Mouse (Mus musculus): ENCODE data around the gene Ghdc. TPM values are rescaled to one million over a fixed set of nuclear protein-coding genes. Genes with fewer than 3 reads are reported as not detected.

Ghdc gene
- polyA plus RNA-seq, 1 experiment from 2014 or later: 6.7 TPM

- no peak for ATAC-seq
- H3K4me2 ChIP-seq (ENCODE audit: low read depth, low read length): no peak overlapping the region
- H3K4me3 ChIP-seq (ENCODE audit: low read length): no peak overlapping the region
- 95% methylated on average over 7 of the region's 7 CpGs for WGBS
- no peaks in the 10 kb centered on the region for H3K9me3 ChIP-seq (ENCODE audit: control insufficient read depth, low read length)
- H3K4me1 ChIP-seq (ENCODE audit: control insufficient read depth, insufficient read depth, low read length): peaks cover 40% of the 10 kb centered on the region
- no peaks in the 10 kb centered on the region for H3K27me3 ChIP-seq (replicated peaks; ENCODE audit: control insufficient read depth, insufficient read depth, low read length)
- H3K27ac ChIP-seq (ENCODE audit: low read length): no peak overlapping the region
- H3K36me3 ChIP-seq (ENCODE audit: control insufficient read depth, insufficient read depth, low read length): peaks cover 3% of the 10 kb centered on the region
- H3K9ac ChIP-seq (ENCODE audit: low read depth, low read length): no peak overlapping the region
These were observed 52.3 kb downstream of the Ghdc start for GRCm38 (mm10) chr11:100718462-100718861.

- Histone ChIP-seq H3K36me3 (ENCODE audit: control insufficient read depth, insufficient read depth, low read length) (peaks cover 3% of the 10 kb centered on the region), H3K4me1 (ENCODE audit: control insufficient read depth, insufficient read depth, low read length) (peaks cover 35% of the 10 kb centered on the region), H3K4me3 (ENCODE audit: low read length) (no peak overlapping the region), H3K27ac (ENCODE audit: low read length) (no peak overlapping the region), H3K9me3 (ENCODE audit: control insufficient read depth, low read length) (no peaks in the 10 kb centered on the region), H3K4me2 (ENCODE audit: low read depth, low read length) (no peak overlapping the region), H3K27me3 (replicated peaks; ENCODE audit: control insufficient read depth, insufficient read depth, low read length) (no peaks in the 10 kb centered on the region), H3K9ac (ENCODE audit: low read depth, low read length) (no peak overlapping the region)
- no peak for ATAC-seq
- WGBS: 89% methylated on average over 3 of the region's 3 CpGs
These were observed 54.1 kb downstream of the Ghdc start for GRCm38 (mm10) chr11:100716649-100717048.

Other genes starting within 250 kb of the Ghdc start
- gene Acly, start 243.0 kb downstream of the Ghdc start, polyA plus RNA-seq (2015; fragmentation: Nextera tagmentation; extraction: Ambion mirVana): 131 and 132 TPM in 2 replicates
- gene Ttc25, start 225.3 kb downstream of the Ghdc start, polyA plus RNA-seq (2015; fragmentation: Nextera tagmentation; extraction: Ambion mirVana): 0.24 and 0.45 TPM in 2 replicates
- 27.7 and 28.4 TPM in 2 replicates for gene Cnp, start 196.1 kb downstream of the Ghdc start, polyA plus RNA-seq (2015; fragmentation: Nextera tagmentation; extraction: Ambion mirVana)
- gene Nkiras2, start 151.7 kb downstream of the Ghdc start, polyA plus RNA-seq (2015; fragmentation: Nextera tagmentation; extraction: Ambion mirVana): 80.8 and 83.6 TPM in 2 replicates
- 171 and 184 TPM in 2 replicates for gene Dnajc7, start 150.8 kb downstream of the Ghdc start, polyA plus RNA-seq (2015; fragmentation: Nextera tagmentation; extraction: Ambion mirVana)
- gene Zfp385c, start 78.5 kb downstream of the Ghdc start, polyA plus RNA-seq (2015; fragmentation: Nextera tagmentation; extraction: Ambion mirVana): 0.20 and 0.31 TPM in 2 replicates
- gene Dhx58, start 66.7 kb downstream of the Ghdc start, polyA plus RNA-seq (2015; fragmentation: Nextera tagmentation; extraction: Ambion mirVana): 3.4 TPM in 2 replicates
- 38.7 and 40.7 TPM in 2 replicates for gene Kat2a, start 58.5 kb downstream of the Ghdc start, polyA plus RNA-seq (2015; fragmentation: Nextera tagmentation; extraction: Ambion mirVana)
- 0.29 TPM in 1 of 2 replicates, not detected in the other for gene Hspb9, start 57.1 kb downstream of the Ghdc start, polyA plus RNA-seq (2015; fragmentation: Nextera tagmentation; extraction: Ambion mirVana)
- 41.1 and 41.6 TPM in 2 replicates for gene Rab5c, start 32.7 kb downstream of the Ghdc start, polyA plus RNA-seq (2015; fragmentation: Nextera tagmentation; extraction: Ambion mirVana)
- 0.12 and 0.15 TPM in 2 replicates for gene Kcnh4, start 11.0 kb downstream of the Ghdc start, polyA plus RNA-seq (2015; fragmentation: Nextera tagmentation; extraction: Ambion mirVana)
- gene Hcrt, start 8.0 kb downstream of the Ghdc start, polyA plus RNA-seq (2015; fragmentation: Nextera tagmentation; extraction: Ambion mirVana): not detected in 2 replicates
- gene Stat5b, start 79.8 kb upstream of the Ghdc start, polyA plus RNA-seq (2015; fragmentation: Nextera tagmentation; extraction: Ambion mirVana): 20.5 and 22.8 TPM in 2 replicates
- 5.8 and 6.2 TPM in 2 replicates for gene Stat5a, start 88.4 kb upstream of the Ghdc start, polyA plus RNA-seq (2015; fragmentation: Nextera tagmentation; extraction: Ambion mirVana)
- 48.9 and 53.2 TPM in 2 replicates for gene Stat3, start 168.6 kb upstream of the Ghdc start, polyA plus RNA-seq (2015; fragmentation: Nextera tagmentation; extraction: Ambion mirVana)
- gene Cavin1, start 199.9 kb upstream of the Ghdc start, polyA plus RNA-seq (2015; fragmentation: Nextera tagmentation; extraction: Ambion mirVana): 214 and 221 TPM in 2 replicates
- gene Atp6v0a1, start 238.5 kb upstream of the Ghdc start, polyA plus RNA-seq (2015; fragmentation: Nextera tagmentation; extraction: Ambion mirVana): 38.8 and 43.3 TPM in 2 replicates

Measured in intestine, embryonic 16.5 days (tissue).